Mouse (Mus musculus) heart, postnatal 0 days (tissue): ENCODE results near the gene Tmem164.

Experiments
- CTCF ChIP-seq: IDR thresholded peaks from 2 replicates; pipeline ENCODE4 v1.5.1; 2016; ENCODE audit warnings: antibody characterized with exemption, control low read depth, low read depth
- EP300 ChIP-seq: IDR thresholded peaks from 2 replicates; pipeline ENCODE4 v1.6.1; 2016; ENCODE audit warnings: antibody characterized with exemption, low read depth

- no peak for TF ChIP-seq CTCF
- no peak for TF ChIP-seq EP300
These were observed 158.2 kb downstream of the Tmem164 start for GRCm38 (mm10) chrX:142839411-142839810.
